Mouse (Mus musculus): Measurements from ENCODE around the gene Aqp7. TPM values are rescaled to one million over a fixed set of nuclear protein-coding genes. Genes with fewer than 3 reads are reported as not detected.
"Not testable (repeated sequence)": the region's sequence is repeated elsewhere in the genome, so short reads cannot be mapped to it uniquely, and the experiment has no call there.

The Aqp7 gene
- polyA plus RNA-seq, 1 experiment from 2014 or later = not detected

GRCm38 (mm10) chr4:41084819-41085218 is 36.9 kb upstream of the Aqp7 start:
- H3K4me3 ChIP-seq = no peak overlapping the region
- H3K27me3 ChIP-seq (replicated peaks) = 0 out of 2 replicates have a peak, but pooled peaks cover 20% of the 10 kb centered on the region
- peaks cover 10% of the 10 kb centered on the region for H3K4me1 ChIP-seq (replicated peaks)
- no peak overlapping the region for H3K4me2 ChIP-seq
- no peak overlapping the region for H3K9ac ChIP-seq
- H3K27ac ChIP-seq (ENCODE audit: poor library complexity, severe bottlenecking) = no peak overlapping the region
- no peaks in the 10 kb centered on the region for H3K36me3 ChIP-seq
- ATAC-seq (ENCODE audit: insufficient number of reproducible peaks, low FRiP score) = no peak
- no peaks in the 10 kb centered on the region; the same call in 1 of the 2 replicates for H3K9me3 ChIP-seq (replicated peaks)
- WGBS = 83% methylated on average over 4 of the region's 4 CpGs

- H3K36me3 ChIP-seq; H3K4me2 ChIP-seq; H3K4me1 ChIP-seq (replicated peaks); H3K4me3 ChIP-seq; H3K9me3 ChIP-seq (replicated peaks); H3K27ac ChIP-seq (ENCODE audit: poor library complexity, severe bottlenecking); H3K9ac ChIP-seq; ATAC-seq (ENCODE audit: insufficient number of reproducible peaks, low FRiP score): not testable (repeated sequence)
- H3K27me3 ChIP-seq (replicated peaks) = 0 out of 2 replicates have a peak, but pooled peaks cover 14% of the 10 kb centered on the region
- 36% methylated on average over 4 of the region's 4 CpGs for WGBS
These were observed 34.9 kb upstream of the Aqp7 start for GRCm38 (mm10) chr4:41082803-41083202.

GRCm38 (mm10) chr4:41081733-41082132 is 33.8 kb upstream of the Aqp7 start:
- H3K36me3 ChIP-seq = no peaks in the 10 kb centered on the region
- H3K4me2 ChIP-seq = no peak overlapping the region
- 76% methylated on average over 5 of the region's 5 CpGs for WGBS
- H3K27ac ChIP-seq (ENCODE audit: poor library complexity, severe bottlenecking) = no peak overlapping the region
- 0 out of 2 replicates have a peak, but pooled peaks cover 14% of the 10 kb centered on the region for H3K27me3 ChIP-seq (replicated peaks)
- H3K4me3 ChIP-seq = no peak overlapping the region
- 0 out of 2 replicates have a peak, but pooled peaks cover 3% of the 10 kb centered on the region for H3K4me1 ChIP-seq (replicated peaks)
- H3K9me3 ChIP-seq (replicated peaks) = no peaks in the 10 kb centered on the region; the same call in 1 of the 2 replicates
- no peak for ATAC-seq (ENCODE audit: insufficient number of reproducible peaks, low FRiP score)
- H3K9ac ChIP-seq = no peak overlapping the region

GRCm38 (mm10) chr4:41078726-41079125 is 30.8 kb upstream of the Aqp7 start:
- Histone ChIP-seq H3K36me3 (no peaks in the 10 kb centered on the region), H3K27me3 (replicated peaks) (peaks cover 10% of the 10 kb centered on the region; the same call in 1 of the 2 replicates), H3K4me1 (replicated peaks) (0 out of 2 replicates have a peak, but pooled peaks cover 3% of the 10 kb centered on the region), H3K27ac (ENCODE audit: poor library complexity, severe bottlenecking) (no peak overlapping the region), H3K4me2 (no peak overlapping the region), H3K9me3 (replicated peaks) (no peaks in the 10 kb centered on the region; the same call in 1 of the 2 replicates), H3K4me3 (no peak overlapping the region), H3K9ac (no peak overlapping the region)
- WGBS = 36% methylated on average over 6 of the region's 6 CpGs
- no peak for ATAC-seq (ENCODE audit: insufficient number of reproducible peaks, low FRiP score)

- WGBS = 70% methylated on average over 6 of the region's 6 CpGs
- Histone ChIP-seq H3K27me3 (replicated peaks) (no peaks in the 10 kb centered on the region; the same call in 1 of the 2 replicates), H3K4me2 (no peak overlapping the region), H3K9me3 (replicated peaks) (no peaks in the 10 kb centered on the region), H3K27ac (ENCODE audit: poor library complexity, severe bottlenecking) (no peak overlapping the region), H3K4me1 (replicated peaks) (no peaks in the 10 kb centered on the region), H3K36me3 (no peaks in the 10 kb centered on the region), H3K9ac (no peak overlapping the region), H3K4me3 (no peak overlapping the region)
- ATAC-seq (ENCODE audit: insufficient number of reproducible peaks, low FRiP score) = no peak
These were observed 26.5 kb upstream of the Aqp7 start for GRCm38 (mm10) chr4:41074461-41074860.

GRCm38 (mm10) chr4:41073008-41073817 is 25.3 kb upstream of the Aqp7 start:
- 80% methylated on average over 12 of the region's 12 CpGs for WGBS
- H3K27ac ChIP-seq (ENCODE audit: poor library complexity, severe bottlenecking) = no peak overlapping the region
- H3K27me3 ChIP-seq (replicated peaks) = no peaks in the 10 kb centered on the region; the same call in 1 of the 2 replicates
- no peaks in the 10 kb centered on the region for H3K9me3 ChIP-seq (replicated peaks)
- no peak overlapping the region for H3K4me3 ChIP-seq
- no peak overlapping the region for H3K4me2 ChIP-seq
- no peak for ATAC-seq (ENCODE audit: insufficient number of reproducible peaks, low FRiP score)
- H3K4me1 ChIP-seq (replicated peaks) = no peaks in the 10 kb centered on the region
- no peaks in the 10 kb centered on the region for H3K36me3 ChIP-seq
- no peak overlapping the region for H3K9ac ChIP-seq

- ATAC-seq (ENCODE audit: insufficient number of reproducible peaks, low FRiP score) = no peak
These were observed 23.8 kb upstream of the Aqp7 start for GRCm38 (mm10) chr4:41071500-41072429.

GRCm38 (mm10) chr4:41065196-41065595 is 17.3 kb upstream of the Aqp7 start:
- Histone ChIP-seq H3K9me3 (replicated peaks) (no peaks in the 10 kb centered on the region), H3K9ac (no peak overlapping the region), H3K4me1 (replicated peaks) (peaks cover 11% of the 10 kb centered on the region; the same call in 1 of the 2 replicates), H3K36me3 (no peaks in the 10 kb centered on the region), H3K27me3 (replicated peaks) (peaks cover 15% of the 10 kb centered on the region; the same call in 1 of the 2 replicates), H3K4me3 (no peak overlapping the region), H3K4me2 (no peak overlapping the region), H3K27ac (ENCODE audit: poor library complexity, severe bottlenecking) (no peak overlapping the region)
- no peak for ATAC-seq (ENCODE audit: insufficient number of reproducible peaks, low FRiP score)
- 87% methylated on average over 4 of the region's 4 CpGs for WGBS

More at GRCm38 (mm10) chr4:41071500-41072429, 23.8 kb upstream of the Aqp7 start:
- no peaks in the 10 kb centered on the region for H3K36me3 ChIP-seq
- H3K27ac ChIP-seq (ENCODE audit: poor library complexity, severe bottlenecking) = no peak overlapping the region
- no peak overlapping the region for H3K4me2 ChIP-seq
- WGBS = 78% methylated on average over 14 of the region's 14 CpGs
- H3K4me3 ChIP-seq = no peak overlapping the region
- H3K27me3 ChIP-seq (replicated peaks) = no peaks in the 10 kb centered on the region; the same call in 1 of the 2 replicates
- H3K9me3 ChIP-seq (replicated peaks) = no peaks in the 10 kb centered on the region
- no peak overlapping the region for H3K9ac ChIP-seq
- H3K4me1 ChIP-seq (replicated peaks) = no peaks in the 10 kb centered on the region

- no peaks in the 10 kb centered on the region for H3K9me3 ChIP-seq (replicated peaks)
- WGBS = 17% methylated on average over 16 of the region's 16 CpGs
- peak overlapping the region; percentile 51 for H3K4me2 ChIP-seq
- H3K27ac ChIP-seq (ENCODE audit: poor library complexity, severe bottlenecking) = no peak overlapping the region
- peak overlapping the region; percentile 3; the same call in 1 of the 2 replicates for H3K4me3 ChIP-seq
- ATAC-seq (ENCODE audit: insufficient number of reproducible peaks, low FRiP score) = no peak
- H3K36me3 ChIP-seq = no peaks in the 10 kb centered on the region
- peak overlapping the region; percentile 1; the same call in 1 of the 2 replicates for H3K9ac ChIP-seq
- H3K27me3 ChIP-seq (replicated peaks) = peaks cover 19% of the 10 kb centered on the region; the same call in 1 of the 2 replicates
- H3K4me1 ChIP-seq (replicated peaks) = peaks cover 11% of the 10 kb centered on the region; the same call in 1 of the 2 replicates
These were observed 16.1 kb upstream of the Aqp7 start for GRCm38 (mm10) chr4:41063894-41064673.

- peaks cover 11% of the 10 kb centered on the region; the same call in 1 of the 2 replicates for H3K4me1 ChIP-seq (replicated peaks)
- no peak overlapping the region for H3K9ac ChIP-seq
- WGBS = 48% methylated on average over 3 of the region's 3 CpGs
These were observed 15.4 kb upstream of the Aqp7 start for GRCm38 (mm10) chr4:41063351-41063750.

More at GRCm38 (mm10) chr4:41063351-41063750, 15.4 kb upstream of the Aqp7 start:
- Histone ChIP-seq H3K4me3 (no peak overlapping the region), H3K9me3 (replicated peaks) (no peaks in the 10 kb centered on the region), H3K27ac (ENCODE audit: poor library complexity, severe bottlenecking) (no peak overlapping the region), H3K4me2 (no peak overlapping the region), H3K27me3 (replicated peaks) (peaks cover 19% of the 10 kb centered on the region; the same call in 1 of the 2 replicates), H3K36me3 (no peaks in the 10 kb centered on the region)
- ATAC-seq (ENCODE audit: insufficient number of reproducible peaks, low FRiP score) = no peak

All from heart, embryonic 12.5 days (tissue).